Mouse (Mus musculus): Measurements from ENCODE around the gene Rab5b. TPM values are rescaled to one million over a fixed set of nuclear protein-coding genes. Genes with fewer than 3 reads are reported as not detected.
"Not testable (repeated sequence)": the region's sequence is repeated elsewhere in the genome, so short reads cannot be mapped to it uniquely, and the experiment has no call there.

The Rab5b gene
- total and polyA plus RNA-seq, 2 experiments from 2014 or later: 118 to 133 TPM

DNA sequence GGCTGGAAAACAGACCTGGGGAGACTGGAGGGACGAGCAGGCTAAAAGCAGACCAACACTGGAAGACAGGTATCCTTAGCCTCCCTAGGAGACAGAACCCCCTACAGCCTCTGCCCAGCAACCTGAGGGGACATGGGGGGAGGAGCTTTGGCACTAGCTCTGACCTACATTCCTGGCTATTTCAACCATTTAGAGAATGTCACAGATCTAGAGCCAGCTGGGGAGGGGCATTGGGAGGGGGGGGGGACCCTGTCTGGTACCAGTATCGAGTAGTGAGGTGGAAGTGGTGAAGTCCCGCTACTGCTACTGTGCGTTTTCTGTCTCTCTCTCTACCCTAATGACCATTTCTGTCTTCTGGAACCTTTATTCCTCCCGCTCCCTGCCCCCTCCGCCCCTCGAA is 54.2 kb downstream of the Rab5b start:
- Histone ChIP-seq H3K9me3 (ENCODE audit: low read length) (no peaks in the 10 kb centered on the region), H3K36me3 (ENCODE audit: insufficient read depth) (peaks cover 35% of the 10 kb centered on the region), H3K4me1 (ENCODE audit: insufficient read depth) (peaks cover 18% of the 10 kb centered on the region), H3K4me2 (ENCODE audit: low read depth) (no peak overlapping the region), H3K27me3 (ENCODE audit: insufficient read depth, low read length) (no peaks in the 10 kb centered on the region), H3K9ac (no peak overlapping the region), H3K27ac (ENCODE audit: low read depth, low read length) (no peak overlapping the region), H3K4me3 (ENCODE audit: low read depth, low read length) (no peak overlapping the region)
- no peak for ATAC-seq
- TF ChIP-seq CTCF (IDR thresholded peaks at IDR 0.05; ENCODE audit: low read depth): no peak
- 75% methylated on average over 7 of the region's 7 CpGs for WGBS
- no peak for DNase-seq

DNA sequence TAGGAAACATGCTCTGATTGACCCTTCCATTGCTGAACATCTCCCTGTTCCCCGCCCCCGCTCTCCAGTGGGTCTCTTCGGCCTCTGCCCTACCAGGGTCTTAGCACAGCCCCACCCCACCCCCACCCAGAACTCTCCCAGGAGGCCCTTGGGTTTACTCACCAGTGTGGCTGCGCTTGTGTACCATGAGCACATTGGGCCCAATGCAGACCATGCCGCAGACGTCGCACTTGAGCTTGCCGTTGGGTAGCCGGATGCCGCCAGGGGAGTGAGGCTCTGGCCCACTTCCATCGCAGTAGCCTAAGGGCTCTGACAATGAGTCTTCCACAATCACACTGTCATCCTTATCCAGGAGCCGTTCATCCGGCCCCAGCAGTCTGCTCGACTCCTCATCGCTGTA is 55.2 kb downstream of the Rab5b start:
- H3K27me3 ChIP-seq (ENCODE audit: insufficient read depth, low read length): no peaks in the 10 kb centered on the region
- peaks cover 13% of the 10 kb centered on the region; the same call in 1 of the 2 replicates for H3K4me1 ChIP-seq (ENCODE audit: insufficient read depth)
- no peak overlapping the region for H3K4me3 ChIP-seq (ENCODE audit: low read depth, low read length)
- H3K9ac ChIP-seq: no peak overlapping the region
- ATAC-seq (no peak), DNase-seq (no peak)
- no peak for TF ChIP-seq CTCF (IDR thresholded peaks at IDR 0.05; ENCODE audit: low read depth)
- no peaks in the 10 kb centered on the region for H3K9me3 ChIP-seq (ENCODE audit: low read length)
- H3K36me3 ChIP-seq (ENCODE audit: insufficient read depth): peaks cover 43% of the 10 kb centered on the region
- H3K4me2 ChIP-seq (ENCODE audit: low read depth): no peak overlapping the region
- no peak overlapping the region for H3K27ac ChIP-seq (ENCODE audit: low read depth, low read length)
- WGBS: 94% methylated on average over 15 of the region's 15 CpGs

DNA sequence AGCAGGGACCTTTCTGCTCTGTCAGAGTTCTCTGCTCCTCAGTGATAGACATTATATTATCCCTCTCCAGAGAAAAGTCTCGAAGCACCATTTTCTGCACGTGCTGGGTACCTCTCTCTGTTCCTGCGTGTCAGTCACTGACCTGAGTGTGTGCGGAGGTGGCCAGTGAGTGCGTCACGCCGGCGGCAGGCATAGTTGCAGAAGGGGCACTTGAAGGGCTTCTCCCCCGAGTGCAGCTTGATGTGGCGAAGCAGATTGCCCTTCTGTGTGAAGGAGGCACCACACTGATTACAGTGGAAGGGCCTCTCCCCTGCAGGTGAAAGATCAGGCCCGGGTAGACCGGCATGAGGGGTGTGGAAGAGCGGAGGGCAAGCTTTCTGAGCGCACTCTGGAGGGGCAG is 56.1 kb downstream of the Rab5b start:
- ATAC-seq: no peak
- H3K4me2 ChIP-seq (ENCODE audit: low read depth): no peak overlapping the region
- peaks cover 52% of the 10 kb centered on the region for H3K36me3 ChIP-seq (ENCODE audit: insufficient read depth)
- no peak overlapping the region for H3K9ac ChIP-seq
- no peak overlapping the region for H3K4me3 ChIP-seq (ENCODE audit: low read depth, low read length)
- no peaks in the 10 kb centered on the region for H3K27me3 ChIP-seq (ENCODE audit: insufficient read depth, low read length)
- WGBS: 88% methylated on average over 14 of the region's 14 CpGs
- H3K9me3 ChIP-seq (ENCODE audit: low read length): no peaks in the 10 kb centered on the region
- H3K27ac ChIP-seq (ENCODE audit: low read depth, low read length): no peak overlapping the region
- H3K4me1 ChIP-seq (ENCODE audit: insufficient read depth): peaks cover 13% of the 10 kb centered on the region; the same call in 1 of the 2 replicates
- no peak for TF ChIP-seq CTCF (IDR thresholded peaks at IDR 0.05; ENCODE audit: low read depth)
- DNase-seq: no peak

DNA sequence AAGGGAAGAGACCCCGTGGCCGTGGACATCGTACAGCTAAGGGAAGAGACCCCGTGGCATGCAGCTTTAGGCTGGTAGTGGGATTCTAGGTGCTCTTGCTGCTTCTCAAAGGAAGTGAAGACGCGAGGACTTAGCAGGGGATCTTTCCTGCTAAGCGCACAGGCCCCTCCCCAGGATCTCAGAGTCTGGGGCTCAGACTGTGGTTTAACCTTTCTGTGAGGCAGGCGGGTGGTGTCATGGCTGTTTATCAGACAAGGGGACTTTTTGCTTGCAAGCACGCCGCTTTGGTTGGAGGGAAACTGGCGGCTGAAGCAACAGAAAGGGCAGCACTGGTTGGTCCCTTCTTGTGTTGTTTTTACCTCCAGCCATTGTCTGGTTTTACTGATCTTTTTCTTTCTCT is 59.1 kb downstream of the Rab5b start:
- Histone ChIP-seq H3K36me3 (ENCODE audit: insufficient read depth) (peaks cover 78% of the 10 kb centered on the region), H3K27me3 (ENCODE audit: insufficient read depth, low read length) (no peaks in the 10 kb centered on the region), H3K4me2 (ENCODE audit: low read depth) (no peak overlapping the region), H3K9ac (no peak overlapping the region), H3K4me3 (ENCODE audit: low read depth, low read length) (no peak overlapping the region), H3K4me1 (ENCODE audit: insufficient read depth) (no peaks in the 10 kb centered on the region), H3K27ac (ENCODE audit: low read depth, low read length) (no peak overlapping the region), H3K9me3 (ENCODE audit: low read length) (no peaks in the 10 kb centered on the region)
- ATAC-seq: no peak
- no peak for TF ChIP-seq CTCF (IDR thresholded peaks at IDR 0.05; ENCODE audit: low read depth)
- no peak for DNase-seq
- 12% methylated on average over 11 of the region's 11 CpGs for WGBS

DNA sequence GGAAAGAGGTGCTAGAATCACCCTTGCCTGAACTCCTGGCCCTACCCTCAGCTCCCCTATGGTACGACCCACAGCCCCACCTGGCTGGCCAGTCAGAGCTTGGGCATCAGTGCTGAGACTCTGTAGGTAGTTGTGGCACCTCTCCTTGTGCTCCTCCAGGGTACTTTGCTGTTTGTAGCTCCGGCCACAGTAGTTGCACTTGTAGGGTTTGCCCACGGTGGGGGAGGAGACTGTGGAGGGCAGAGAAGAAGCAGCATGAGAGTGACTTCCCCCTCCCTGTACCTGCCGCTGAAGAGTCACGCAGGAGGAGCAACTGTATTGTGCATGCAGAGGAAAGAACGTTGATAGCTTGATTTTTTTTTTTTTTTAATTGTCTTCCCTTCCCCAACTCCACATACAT is 59.5 kb downstream of the Rab5b start:
- Histone ChIP-seq H3K4me2 (ENCODE audit: low read depth) (no peak overlapping the region), H3K9ac (no peak overlapping the region), H3K4me3 (ENCODE audit: low read depth, low read length) (no peak overlapping the region), H3K27ac (ENCODE audit: low read depth, low read length) (no peak overlapping the region), H3K9me3 (ENCODE audit: low read length) (no peaks in the 10 kb centered on the region), H3K36me3 (ENCODE audit: insufficient read depth) (peaks cover 78% of the 10 kb centered on the region), H3K4me1 (ENCODE audit: insufficient read depth) (no peaks in the 10 kb centered on the region), H3K27me3 (ENCODE audit: insufficient read depth, low read length) (no peaks in the 10 kb centered on the region)
- 51% methylated on average over 6 of the region's 6 CpGs for WGBS
- ATAC-seq (no peak), DNase-seq (no peak)
- TF ChIP-seq CTCF (IDR thresholded peaks at IDR 0.05; ENCODE audit: low read depth): no peak

DNA sequence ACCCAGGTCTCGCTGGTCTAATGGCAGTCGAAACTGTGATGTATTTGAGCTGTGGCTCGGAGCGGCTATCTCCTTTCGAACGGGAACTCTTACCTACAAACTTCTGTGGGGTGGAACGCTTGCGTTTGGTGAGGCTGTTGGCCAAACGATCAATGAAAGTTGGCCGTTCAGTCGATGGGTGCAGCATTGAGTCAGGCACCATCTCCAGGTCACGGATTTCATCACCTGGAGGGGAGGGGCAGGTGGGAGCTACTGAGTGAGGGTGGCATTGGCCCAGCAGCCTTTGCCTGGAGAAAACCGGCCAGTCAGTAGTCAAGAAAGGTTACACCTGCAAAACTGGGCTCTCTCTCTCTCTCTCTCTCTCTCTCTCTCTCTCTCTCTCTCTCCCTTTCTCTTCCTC is 60.4 kb downstream of the Rab5b start:
- Histone ChIP-seq H3K27ac (ENCODE audit: low read depth, low read length) (no peak overlapping the region), H3K4me2 (ENCODE audit: low read depth) (no peak overlapping the region), H3K9me3 (ENCODE audit: low read length) (no peaks in the 10 kb centered on the region), H3K4me3 (ENCODE audit: low read depth, low read length) (no peak overlapping the region), H3K36me3 (ENCODE audit: insufficient read depth) (peaks cover 70% of the 10 kb centered on the region), H3K27me3 (ENCODE audit: insufficient read depth, low read length) (no peaks in the 10 kb centered on the region), H3K4me1 (ENCODE audit: insufficient read depth) (no peaks in the 10 kb centered on the region), H3K9ac (no peak overlapping the region)
- no peak for DNase-seq
- WGBS: 94% methylated on average over 13 of the region's 13 CpGs
- TF ChIP-seq CTCF (IDR thresholded peaks at IDR 0.05; ENCODE audit: low read depth): no peak
- no peak for ATAC-seq

DNA sequence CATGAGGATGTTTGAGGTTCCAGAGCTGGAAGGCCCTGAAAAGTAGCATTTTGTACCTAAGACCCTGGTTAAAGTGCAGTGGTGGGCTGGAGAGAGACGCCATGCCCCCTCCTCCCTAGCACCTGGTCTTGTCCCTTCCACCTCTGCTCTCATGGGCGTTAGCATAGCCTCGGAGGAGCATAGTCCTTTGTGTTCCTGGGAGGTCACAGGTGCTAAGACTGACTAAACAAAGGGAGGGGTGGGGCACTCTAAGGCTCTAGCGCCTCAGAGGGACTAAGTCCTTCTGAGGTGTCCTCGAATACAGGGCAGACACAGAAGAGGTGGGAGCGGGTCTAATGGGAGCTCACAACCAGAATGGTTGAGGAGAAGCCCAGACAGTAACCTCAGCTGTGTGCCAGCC is 64.5 kb downstream of the Rab5b start:
- Histone ChIP-seq H3K36me3 (ENCODE audit: insufficient read depth) (peaks cover 40% of the 10 kb centered on the region), H3K27ac (ENCODE audit: low read depth, low read length) (no peak overlapping the region), H3K9me3 (ENCODE audit: low read length) (no peaks in the 10 kb centered on the region), H3K4me3 (ENCODE audit: low read depth, low read length) (no peak overlapping the region), H3K4me1 (ENCODE audit: insufficient read depth) (no peaks in the 10 kb centered on the region), H3K27me3 (ENCODE audit: insufficient read depth, low read length) (no peaks in the 10 kb centered on the region), H3K9ac (no peak overlapping the region), H3K4me2 (ENCODE audit: low read depth) (no peak overlapping the region)
- ATAC-seq (no peak), DNase-seq (no peak)
- no peak for TF ChIP-seq CTCF (IDR thresholded peaks at IDR 0.05; ENCODE audit: low read depth)
- WGBS: 21% methylated on average over 6 of the region's 6 CpGs

DNA sequence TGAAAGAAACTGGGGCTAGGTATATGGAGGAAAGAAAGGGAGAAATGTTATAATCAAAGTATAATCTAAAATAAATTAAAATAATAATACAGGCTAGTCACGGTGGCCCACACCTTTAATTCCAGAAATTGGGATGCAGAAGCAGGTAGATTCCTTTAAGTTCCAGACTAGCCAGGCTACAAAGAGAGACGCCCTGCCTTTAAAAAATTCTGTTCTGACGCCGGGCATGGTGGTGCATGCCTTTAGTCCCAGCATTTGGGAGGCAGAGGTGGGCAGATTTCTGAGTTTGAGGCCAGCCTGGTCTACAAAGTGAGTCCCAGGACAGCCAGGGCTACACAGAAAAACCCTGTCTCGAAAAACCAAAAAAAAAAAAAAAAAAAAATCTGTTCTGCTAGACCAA is 65.8 kb downstream of the Rab5b start:
- H3K9ac ChIP-seq; H3K4me1 ChIP-seq (ENCODE audit: insufficient read depth); H3K9me3 ChIP-seq (ENCODE audit: low read length); H3K27me3 ChIP-seq (ENCODE audit: insufficient read depth, low read length); DNase-seq; ATAC-seq; H3K4me3 ChIP-seq (ENCODE audit: low read depth, low read length); H3K4me2 ChIP-seq (ENCODE audit: low read depth); H3K27ac ChIP-seq (ENCODE audit: low read depth, low read length): not testable (repeated sequence)
- H3K36me3 ChIP-seq (ENCODE audit: insufficient read depth): peaks cover 29% of the 10 kb centered on the region
- 87% methylated on average over 5 of the region's 5 CpGs for WGBS

Data from forebrain, postnatal 0 days (tissue).